Comparison of ENCODE assay signal across 8 mouse cellular contexts in the genomic region with DNA sequence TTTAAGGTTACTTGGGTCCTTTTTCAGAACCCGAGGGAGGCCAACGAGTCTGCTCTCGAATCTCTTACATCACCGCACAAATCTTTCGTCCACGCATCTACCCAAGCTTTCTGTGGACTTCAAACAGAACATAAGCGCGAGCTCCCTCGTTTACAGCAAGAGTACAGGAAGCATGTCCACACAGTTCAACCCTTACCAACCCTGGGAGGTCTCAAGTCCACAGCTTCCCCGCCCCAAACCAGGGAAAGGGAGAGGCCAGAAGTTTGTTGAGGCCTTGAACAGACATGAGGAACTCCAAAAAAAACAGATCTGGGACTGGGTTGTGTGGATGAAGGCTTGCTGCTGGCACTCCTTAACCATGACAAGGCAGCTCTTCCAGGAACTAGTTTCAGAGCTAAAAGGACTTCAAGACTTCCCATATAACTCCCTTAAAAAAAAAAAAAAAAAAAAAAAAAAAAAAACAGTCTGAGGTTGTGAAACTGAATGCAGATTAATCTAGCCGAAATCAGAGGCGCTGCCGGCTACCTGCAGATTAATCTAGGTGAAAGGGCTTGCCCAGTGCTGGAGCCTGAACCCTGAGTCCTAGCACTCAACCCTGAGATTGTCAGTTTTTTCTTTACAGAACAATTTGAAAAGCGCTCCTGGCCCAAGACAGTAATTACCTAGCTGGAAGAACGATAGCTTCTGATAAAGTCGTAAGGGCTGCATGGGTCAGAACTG. TPM values are rescaled to one million over a fixed set of nuclear protein-coding genes. Genes with fewer than 3 reads are reported as not detected.
DNase-seq lines count a peak whose midpoint lies in the region; ATAC-seq and TF ChIP-seq lines count a peak whose summit lies in the region.
"Had no signal": no experiment of that assay in that cellular context is flagged by ENCODE, and none has a peak within 500 bp of the region (broad histone marks: within the 10 kb centered on the region; RNA-seq: fewer than 3 reads in every experiment).

No protein-coding gene starts in this region.

- no peak overlapping the region for H3K4me3 ChIP-seq in lung, postnatal 0 days (ENCODE audit: low read depth, low read length)
- no peak overlapping the region for H3K4me3 ChIP-seq in lung, adult 2 months (replicated peaks; ENCODE audit: extremely low read depth, low read depth, low read length)
- peak overlapping the region; percentile 82 for H3K4me3 ChIP-seq in forebrain, embryonic 13.5 days
- peak overlapping the region; percentile 90 for H3K4me3 ChIP-seq in liver, embryonic 11.5 days (ENCODE audit: low read depth, low read length)
- peak overlapping the region; percentile 73 for H3K4me3 ChIP-seq in stomach, postnatal 0 days (ENCODE audit: low read depth, low read length)

- H3K36me3 ChIP-seq in lung, postnatal 0 days (ENCODE audit: insufficient read depth, low read length): no peaks in the 10 kb centered on the region
- peaks cover 32% of the 10 kb centered on the region for H3K36me3 ChIP-seq in forebrain, embryonic 13.5 days (ENCODE audit: poor library complexity, severe bottlenecking)
- H3K36me3 ChIP-seq in liver, embryonic 11.5 days (ENCODE audit: control insufficient read depth, insufficient read depth, low read length): peaks cover 12% of the 10 kb centered on the region
- H3K36me3 ChIP-seq in stomach, postnatal 0 days (ENCODE audit: control insufficient read depth, insufficient read depth, low read length): no peaks in the 10 kb centered on the region

- no peak overlapping the region for H3K27ac ChIP-seq in lung, postnatal 0 days (ENCODE audit: low read length)
- no peak overlapping the region for H3K27ac ChIP-seq in forebrain, embryonic 13.5 days
- H3K27ac ChIP-seq in liver, embryonic 11.5 days (ENCODE audit: low read depth, low read length): no peak overlapping the region
- H3K27ac ChIP-seq in stomach, postnatal 0 days (replicated peaks): peak overlapping the region; percentile 88

- H3K27me3 ChIP-seq in lung, postnatal 0 days (replicated peaks; ENCODE audit: insufficient read depth, low read length): no peaks in the 10 kb centered on the region
- no peaks in the 10 kb centered on the region for H3K27me3 ChIP-seq in forebrain, embryonic 13.5 days
- H3K27me3 ChIP-seq in liver, embryonic 11.5 days (replicated peaks; ENCODE audit: control insufficient read depth, insufficient read depth, low read length): no peaks in the 10 kb centered on the region
- no peaks in the 10 kb centered on the region for H3K27me3 ChIP-seq in stomach, postnatal 0 days (ENCODE audit: control insufficient read depth, insufficient read depth, low read length)

- TF ChIP-seq CTCF in lung, postnatal 0 days (IDR thresholded peaks at IDR 0.05): no peak
- TF ChIP-seq CTCF in lung, adult 2 months (IDR thresholded peaks at IDR 0.05; ENCODE audit: insufficient read depth, low read length): no peak
- TF ChIP-seq CTCF in stomach, postnatal 0 days (IDR thresholded peaks at IDR 0.05; ENCODE audit: low read depth): no peak

- no peak for ATAC-seq in lung, postnatal 0 days
- no peak for ATAC-seq in forebrain, embryonic 13.5 days
- ATAC-seq in liver, embryonic 11.5 days (replicated peaks; ENCODE audit: low FRiP score): no peak
- ATAC-seq in stomach, postnatal 0 days (ENCODE audit: low FRiP score, low TSS enrichment): no peak
- ATAC-seq in activated CD4-positive, CD25-positive, alpha-beta regulatory T cell, adult 4 months: no peak

- TF ChIP-seq POLR2A in lung, adult 2 months (IDR thresholded peaks at IDR 0.05; ENCODE audit: borderline replicate concordance, extremely low read depth, low read depth, low read length): no peak

- peak overlapping the region; percentile 63 for H3K4me2 ChIP-seq in lung, postnatal 0 days (replicated peaks; ENCODE audit: low read depth, low read length)
- peak overlapping the region; percentile 74 for H3K4me2 ChIP-seq in forebrain, embryonic 13.5 days
- peak overlapping the region; percentile 66 for H3K4me2 ChIP-seq in liver, embryonic 11.5 days
- peak overlapping the region; percentile 73 for H3K4me2 ChIP-seq in stomach, postnatal 0 days (replicated peaks; ENCODE audit: low read depth)

- H3K9ac ChIP-seq in lung, postnatal 0 days (replicated peaks; ENCODE audit: low read depth): 0 out of 2 replicates have a peak overlapping the region, but pooled peaks have one; percentile 70
- H3K9ac ChIP-seq in forebrain, embryonic 13.5 days: peak overlapping the region; percentile 81
- peak overlapping the region; percentile 88 for H3K9ac ChIP-seq in liver, embryonic 11.5 days (ENCODE audit: low read depth, low read length)
- peak overlapping the region; percentile 82; the same call in 1 of the 2 replicates for H3K9ac ChIP-seq in stomach, postnatal 0 days (ENCODE audit: low read length)

- TF ChIP-seq EP300 in lung, postnatal 0 days (IDR thresholded peaks at IDR 0.05): no peak
- TF ChIP-seq EP300 in stomach, postnatal 0 days (optimal IDR thresholded peaks at IDR 0.05): no peak

- WGBS in lung, postnatal 0 days: 81% methylated on average over 16 of the region's 16 CpGs
- WGBS in lung, adult 2 months: 80% methylated on average over 16 of the region's 16 CpGs
- WGBS in forebrain, embryonic 13.5 days: 95% methylated on average over 16 of the region's 16 CpGs
- 90% methylated on average over 16 of the region's 16 CpGs for whole genome bisulfite sequencing in liver, embryonic 11.5 days
- whole genome bisulfite sequencing in stomach, postnatal 0 days: 71% methylated on average over 16 of the region's 16 CpGs

- no peaks in the 10 kb centered on the region for H3K9me3 ChIP-seq in lung, postnatal 0 days (ENCODE audit: low read length)
- H3K9me3 ChIP-seq in forebrain, embryonic 13.5 days (replicated peaks): no peaks in the 10 kb centered on the region
- H3K9me3 ChIP-seq in liver, embryonic 11.5 days (ENCODE audit: control insufficient read depth, low read length): no peaks in the 10 kb centered on the region
- no peaks in the 10 kb centered on the region for H3K9me3 ChIP-seq in stomach, postnatal 0 days (ENCODE audit: control insufficient read depth, low read length)

- DNase-seq in lung, postnatal 0 days (ENCODE audit: low spot score): no peak
- DNase-seq in lung, adult 2 months: no peak
- DNase-seq in liver, embryonic 11.5 days (ENCODE audit: low spot score): no peak
- peak; percentile 44 for DNase-seq in stomach, postnatal 0 days (ENCODE audit: low spot score)
- DNase-seq in thymus, postnatal 14 days: no peak
- DNase-seq: spleen, adult 18-20 months had no signal

- peaks cover 4% of the 10 kb centered on the region; the same call in 1 of the 2 replicates for H3K4me1 ChIP-seq in lung, postnatal 0 days (ENCODE audit: insufficient read depth, low read depth, low read length)
- peaks cover 3% of the 10 kb centered on the region; the same call in 1 of the 2 replicates for H3K4me1 ChIP-seq in lung, adult 2 months (ENCODE audit: control insufficient read depth, insufficient read depth, low read length)
- peaks cover 33% of the 10 kb centered on the region for H3K4me1 ChIP-seq in forebrain, embryonic 13.5 days
- H3K4me1 ChIP-seq in liver, embryonic 11.5 days (replicated peaks; ENCODE audit: control insufficient read depth, insufficient read depth, low read length): peaks cover 12% of the 10 kb centered on the region
- H3K4me1 ChIP-seq in stomach, postnatal 0 days (replicated peaks; ENCODE audit: control insufficient read depth, insufficient read depth): peaks cover 3% of the 10 kb centered on the region; the same call in 1 of the 2 replicates

RNA-seq across cellular contexts. Expression of a gene that starts 1.3 kb away (rescaled TPM):
- polyA plus RNA-seq in lung, postnatal 0 days (2015; fragmentation: Nextera tagmentation; extraction: Ambion mirVana): 17.8 and 18.9 TPM in 2 replicates
- 35.7 and 38.6 TPM in 2 replicates for polyA plus RNA-seq in lung, adult 2 months (2012; rRNA removed)
- 16.5 and 17.0 TPM in 2 replicates for polyA plus RNA-seq in forebrain, embryonic 13.5 days (2015; fragmentation: Nextera tagmentation; extraction: Ambion mirVana)
- 23.2 and 23.6 TPM in 2 replicates for polyA plus RNA-seq in liver, embryonic 11.5 days (2014; fragmentation: Nextera tagmentation; extraction: Ambion mirVana)
- 39.4 and 43.8 TPM in 2 replicates for polyA plus RNA-seq in stomach, postnatal 0 days (2015; fragmentation: Nextera tagmentation; extraction: Ambion mirVana)
- polyA plus RNA-seq in activated CD4-positive, CD25-positive, alpha-beta regulatory T cell, adult 4 months (2017; shearing (Covaris generic)): 10 to 100 TPM; 35.1 to 49.1 TPM

RNA-seq across cellular contexts. Expression of a gene that starts 1.5 kb away (rescaled TPM):
- 4.3 and 5.3 TPM in 2 replicates for polyA plus RNA-seq in lung, postnatal 0 days (2015; fragmentation: Nextera tagmentation; extraction: Ambion mirVana)
- polyA plus RNA-seq in lung, adult 2 months (2012; rRNA removed): 3.1 and 3.8 TPM in 2 replicates
- 11.7 and 12.1 TPM in 2 replicates for polyA plus RNA-seq in forebrain, embryonic 13.5 days (2015; fragmentation: Nextera tagmentation; extraction: Ambion mirVana)
- polyA plus RNA-seq in liver, embryonic 11.5 days (2014; fragmentation: Nextera tagmentation; extraction: Ambion mirVana): 7.3 and 8.7 TPM in 2 replicates
- polyA plus RNA-seq in stomach, postnatal 0 days (2015; fragmentation: Nextera tagmentation; extraction: Ambion mirVana): 3.8 and 4.4 TPM in 2 replicates
- 1 to 10 TPM; 3.8 to 5.4 TPM for polyA plus RNA-seq in activated CD4-positive, CD25-positive, alpha-beta regulatory T cell, adult 4 months (2017; shearing (Covaris generic))

RNA-seq across cellular contexts. Expression of a gene that starts 17.7 kb away (rescaled TPM):
- 27.4 and 28.6 TPM in 2 replicates for polyA plus RNA-seq in lung, postnatal 0 days (2015; fragmentation: Nextera tagmentation; extraction: Ambion mirVana)
- 52.0 and 61.8 TPM in 2 replicates for polyA plus RNA-seq in lung, adult 2 months (2012; rRNA removed)
- polyA plus RNA-seq in forebrain, embryonic 13.5 days (2015; fragmentation: Nextera tagmentation; extraction: Ambion mirVana): 14.7 and 15.4 TPM in 2 replicates
- polyA plus RNA-seq in liver, embryonic 11.5 days (2014; fragmentation: Nextera tagmentation; extraction: Ambion mirVana): 8.3 and 8.4 TPM in 2 replicates
- polyA plus RNA-seq in stomach, postnatal 0 days (2015; fragmentation: Nextera tagmentation; extraction: Ambion mirVana): 13.9 and 14.9 TPM in 2 replicates
- 1 to 10 TPM; 5.0 to 5.1 TPM for polyA plus RNA-seq in activated CD4-positive, CD25-positive, alpha-beta regulatory T cell, adult 4 months (2017; shearing (Covaris generic))

RNA-seq across cellular contexts. Expression of a gene that starts 19.1 kb away (rescaled TPM):
- 7.7 and 8.1 TPM in 2 replicates for polyA plus RNA-seq in lung, postnatal 0 days (2015; fragmentation: Nextera tagmentation; extraction: Ambion mirVana)
- polyA plus RNA-seq in lung, adult 2 months (2012; rRNA removed): 9.8 and 10.3 TPM in 2 replicates
- polyA plus RNA-seq in forebrain, embryonic 13.5 days (2015; fragmentation: Nextera tagmentation; extraction: Ambion mirVana): 22.1 and 23.2 TPM in 2 replicates
- 13.7 and 15.6 TPM in 2 replicates for polyA plus RNA-seq in liver, embryonic 11.5 days (2014; fragmentation: Nextera tagmentation; extraction: Ambion mirVana)
- polyA plus RNA-seq in stomach, postnatal 0 days (2015; fragmentation: Nextera tagmentation; extraction: Ambion mirVana): 10.1 and 11.4 TPM in 2 replicates
- polyA plus RNA-seq in activated CD4-positive, CD25-positive, alpha-beta regulatory T cell, adult 4 months (2017; shearing (Covaris generic)): 10 to 100 TPM; 18.0 to 19.4 TPM

RNA-seq across cellular contexts. Expression of a gene that starts 23.6 kb away (rescaled TPM):
- polyA plus RNA-seq in lung, postnatal 0 days (2015; fragmentation: Nextera tagmentation; extraction: Ambion mirVana): 0.47 and 1.2 TPM in 2 replicates
- 237 TPM in 1 of 2 replicates, not detected in the other for polyA plus RNA-seq in lung, adult 2 months (2012; rRNA removed)
- not detected in 2 replicates for polyA plus RNA-seq in forebrain, embryonic 13.5 days (2015; fragmentation: Nextera tagmentation; extraction: Ambion mirVana)
- 0.47 and 1.1 TPM in 2 replicates for polyA plus RNA-seq in liver, embryonic 11.5 days (2014; fragmentation: Nextera tagmentation; extraction: Ambion mirVana)
- 7.0 and 8.5 TPM in 2 replicates for polyA plus RNA-seq in stomach, postnatal 0 days (2015; fragmentation: Nextera tagmentation; extraction: Ambion mirVana)
- polyA plus RNA-seq in activated CD4-positive, CD25-positive, alpha-beta regulatory T cell, adult 4 months (2017; shearing (Covaris generic)): not detected

Comparison
In these comparisons a context has a peak if more than half of its experiments do, and no peak if none do; other contexts are left out.
1. H3K4me3 ChIP-seq: peak in forebrain, embryonic 13.5 days (single experiment), liver, embryonic 11.5 days (single experiment) and stomach, postnatal 0 days (single experiment); none in lung, postnatal 0 days (single experiment) and lung, adult 2 months (single experiment).
2. Peak in every context shown above with its lines, with median percentiles within 50 percentile points of each other: H3K4me2 ChIP-seq and H3K9ac ChIP-seq.